Mouse (Mus musculus) liver, embryonic 14 days (tissue): ENCODE results near the gene Fam205a4. TPM values are rescaled to one million over a fixed set of nuclear protein-coding genes. Genes with fewer than 3 reads are reported as not detected.

Experiments used
- polyA plus RNA-seq: library from polyadenylated mRNA; depleted of rRNA; stranded (reverse); fragments of >200 nt; gene quantifications from 2 replicates; pipeline ENCODE4 v1.2.3, GENCODE M21; 2012; rRNA removed

Fam205a4 gene
- 0.02 TPM in 2 replicates for polyA plus RNA-seq

DNA sequence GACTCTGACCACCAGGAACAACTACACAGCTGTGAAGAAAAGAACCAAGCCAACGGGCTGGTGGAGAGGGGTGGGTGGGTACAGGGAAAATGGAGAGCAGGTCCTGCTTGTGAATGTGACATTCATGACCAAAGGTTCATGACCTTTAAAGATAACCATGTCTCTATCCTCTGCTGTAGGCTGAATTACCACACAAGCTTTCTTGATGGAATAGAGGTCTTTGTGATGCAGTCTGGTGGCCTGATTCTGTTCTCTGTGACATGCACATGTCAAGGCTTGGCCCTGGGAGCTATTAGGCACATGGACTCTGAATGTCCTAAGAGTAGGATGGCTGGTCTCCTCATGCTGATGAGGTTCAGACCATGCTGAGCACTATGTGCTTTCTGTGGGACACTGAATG, at the start of gene Fam205a4:
Gene Fam205a4, plus strand, starts transcription at position 301 of the 400 bp plus-strand sequence.

GRCm38 (mm10) chr4:41941272-41941671, 24.6 kb upstream of the Fam205a4 start, which contains the start of gene Gm20878:
TSS of gene Gm20878 (plus strand) at chr4:41941572.

Other genes with a start within 250 kb of the Fam205a4 start
- gene Dctn3, start 242.9 kb upstream of the Fam205a4 start, polyA plus RNA-seq: 37.2 and 43.0 TPM in 2 replicates
- not detected in 2 replicates for gene Arid3c, start 234.9 kb upstream of the Fam205a4 start, polyA plus RNA-seq
- 21.6 and 24.6 TPM in 2 replicates for gene Galt, start 210.8 kb upstream of the Fam205a4 start, polyA plus RNA-seq
- 22.4 and 26.2 TPM in 2 replicates for gene Sigmar1, start 209.9 kb upstream of the Fam205a4 start, polyA plus RNA-seq
- 8.5 and 9.4 TPM in 2 replicates for gene Ccl27a, start 191.8 kb upstream of the Fam205a4 start, polyA plus RNA-seq
- not detected in 2 replicates for gene Gm21541, start 62.4 kb upstream of the Fam205a4 start, polyA plus RNA-seq
- gene Gm20878, start 24.5 kb upstream of the Fam205a4 start, polyA plus RNA-seq: 0.15 and 0.16 TPM in 2 replicates
- gene Gm21093, start 68.7 kb downstream of the Fam205a4 start, polyA plus RNA-seq: not detected in 2 replicates
- not detected in 2 replicates for gene Gm3893, start 125.1 kb downstream of the Fam205a4 start, polyA plus RNA-seq
- not detected in 2 replicates for gene Gm13304, start 148.8 kb downstream of the Fam205a4 start, polyA plus RNA-seq
- gene Gm13306, start 187.4 kb downstream of the Fam205a4 start, polyA plus RNA-seq: not detected in 2 replicates
- 0.14 TPM in 2 replicates for gene Gm13305, start 202.5 kb downstream of the Fam205a4 start, polyA plus RNA-seq